10 mouse cellular contexts compared by ENCODE assay signal in the genomic region with DNA sequence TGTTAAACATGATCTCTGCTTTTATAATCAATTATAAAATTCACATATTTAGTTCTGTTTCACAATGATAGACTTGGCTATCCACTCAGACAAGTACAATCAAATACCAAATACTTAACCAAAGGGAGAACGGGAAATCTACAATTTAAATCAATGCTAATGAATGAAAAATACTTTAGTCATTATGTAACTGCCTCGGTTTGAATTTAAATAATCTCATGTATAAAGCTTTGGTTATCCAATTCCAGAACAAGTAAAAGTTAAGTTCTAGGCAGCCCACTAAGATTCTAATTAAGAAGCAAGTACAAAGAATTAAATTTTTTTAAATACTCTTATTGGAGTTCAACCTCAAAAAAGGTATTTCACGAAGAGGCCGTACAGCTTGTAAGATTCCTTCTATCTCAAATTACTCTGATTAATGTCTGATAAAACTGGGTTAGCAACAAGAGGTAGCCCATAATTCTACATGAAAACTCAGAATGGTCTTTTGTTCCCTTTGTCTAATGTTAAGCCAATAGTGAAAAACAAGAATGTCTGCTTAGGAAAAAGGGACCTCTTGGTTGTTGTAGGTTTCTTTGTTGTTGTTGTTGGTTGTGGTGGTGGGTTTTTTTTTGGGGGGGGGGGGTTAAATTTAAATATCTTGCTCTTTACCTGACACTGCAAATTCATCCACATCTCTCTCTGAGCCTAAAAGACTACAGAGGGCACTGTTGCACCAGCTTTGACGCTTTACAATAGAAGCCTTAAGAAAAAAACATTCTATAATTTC. TPM values are rescaled to one million over a fixed set of nuclear protein-coding genes. Genes with fewer than 3 reads are reported as not detected.
A peak's percentile ranks its signal among the peaks of the same experiment; 100 is the strongest.
DNase-seq lines count a peak whose midpoint lies in the region; ATAC-seq and TF ChIP-seq lines count a peak whose summit lies in the region.
"Had no signal": no experiment of that assay in that cellular context is flagged by ENCODE, and none has a peak within 500 bp of the region (broad histone marks: within the 10 kb centered on the region; RNA-seq: fewer than 3 reads in every experiment).

No protein-coding gene starts in this region.

- no peaks in the 10 kb centered on the region for H3K27me3 ChIP-seq in hindbrain, embryonic 14.5 days (ENCODE audit: control insufficient read depth, insufficient read depth, low read length)
- H3K27me3 ChIP-seq in midbrain, embryonic 12.5 days: no peaks in the 10 kb centered on the region
- H3K27me3 ChIP-seq: embryonic facial prominence, embryonic 12.5 days; stomach, embryonic 15.5 days had no signal

- 38% methylated on average over 5 of the region's 5 CpGs for WGBS in hindbrain, embryonic 14.5 days
- WGBS in midbrain, embryonic 12.5 days: 32% methylated on average over 5 of the region's 5 CpGs

- 0 out of 2 replicates have a peak, but pooled peaks have one; percentile 56 for ATAC-seq in common myeloid progenitor, adult 5-6 weeks (replicated peaks; ENCODE audit: low read depth, poor library complexity, severe bottlenecking)
- 0 out of 2 replicates have a peak, but pooled peaks have one; percentile 27 for ATAC-seq in hindbrain, embryonic 14.5 days (ENCODE audit: low FRiP score)
- peak; percentile 50 for ATAC-seq in midbrain, embryonic 12.5 days (ENCODE audit: low FRiP score, low read depth)

- peaks cover 4% of the 10 kb centered on the region; the same call in 1 of the 2 replicates for H3K4me1 ChIP-seq in hindbrain, embryonic 14.5 days (replicated peaks; ENCODE audit: control insufficient read depth, insufficient read depth, low read length)
- H3K4me1 ChIP-seq in midbrain, embryonic 12.5 days: peaks cover 9% of the 10 kb centered on the region; the same call in 1 of the 2 replicates
- H3K4me1 ChIP-seq: embryonic facial prominence, embryonic 12.5 days had no signal

- intact Hi-C loops in left cerebral cortex, adult 2 months (cut with DNase I): loop anchor here (5.0 to 10.0 kb wide), 4 partner anchors 883 to 1485 kb away; no protein-coding TSS in a partner anchor

- peak in 1 of 2 experiments; percentile 24 for DNase-seq in left cerebral cortex, adult 2 months (ENCODE audit: extremely low spot score in 1 of 2, low spot score in 2 of 2)
- DNase-seq in left cerebral cortex, adult 11 months (ENCODE audit: low spot score): no peak
- peak; percentile 79 for DNase-seq in hindbrain, embryonic 14.5 days (ENCODE audit: low spot score)
- DNase-seq in ovary, postnatal 14 days (ENCODE audit: low spot score): no peak
- DNase-seq in urinary bladder, postnatal 36 days (ENCODE audit: low spot score in 2 of 2): no peak

- H3K9ac ChIP-seq in hindbrain, embryonic 14.5 days: no peak overlapping the region
- H3K9ac ChIP-seq in midbrain, embryonic 12.5 days (replicated peaks): no peak overlapping the region
- H3K9ac ChIP-seq: embryonic facial prominence, embryonic 12.5 days; limb, embryonic 12.5 days; stomach, embryonic 15.5 days had no signal

- no peaks in the 10 kb centered on the region for H3K36me3 ChIP-seq in hindbrain, embryonic 14.5 days (replicated peaks; ENCODE audit: control insufficient read depth, insufficient read depth)
- H3K36me3 ChIP-seq in midbrain, embryonic 12.5 days: no peaks in the 10 kb centered on the region
- H3K36me3 ChIP-seq: embryonic facial prominence, embryonic 12.5 days; limb, embryonic 12.5 days; stomach, embryonic 15.5 days had no signal

- H3K9me3 ChIP-seq in hindbrain, embryonic 14.5 days (ENCODE audit: control insufficient read depth, low read length): no peaks in the 10 kb centered on the region
- no peaks in the 10 kb centered on the region for H3K9me3 ChIP-seq in midbrain, embryonic 12.5 days
- H3K9me3 ChIP-seq: embryonic facial prominence, embryonic 12.5 days; limb, embryonic 12.5 days; stomach, embryonic 15.5 days had no signal

- H3K4me2 ChIP-seq in hindbrain, embryonic 14.5 days (replicated peaks): peak overlapping the region; percentile 18; the same call in 1 of the 2 replicates
- H3K4me2 ChIP-seq in midbrain, embryonic 12.5 days (replicated peaks): 0 out of 2 replicates have a peak overlapping the region, but pooled peaks have one; percentile 7
- H3K4me2 ChIP-seq: embryonic facial prominence, embryonic 12.5 days; limb, embryonic 12.5 days had no signal

- peak; percentile 57 for TF ChIP-seq CTCF in left cerebral cortex, adult 2 months (IDR thresholded peaks at IDR 0.05)

- H3K4me3 ChIP-seq in left cerebral cortex, adult 2 months: peak overlapping the region; percentile 13; the same call in 1 of the 2 replicates
- no peak overlapping the region for H3K4me3 ChIP-seq in hindbrain, embryonic 14.5 days (replicated peaks; ENCODE audit: low read length)
- no peak overlapping the region for H3K4me3 ChIP-seq in midbrain, embryonic 12.5 days
- H3K4me3 ChIP-seq: embryonic facial prominence, embryonic 12.5 days; limb, embryonic 12.5 days; stomach, embryonic 15.5 days had no signal

- no peak overlapping the region for H3K27ac ChIP-seq in left cerebral cortex, adult 2 months
- peak overlapping the region; percentile 65; the same call in 1 of the 2 replicates for H3K27ac ChIP-seq in hindbrain, embryonic 14.5 days
- H3K27ac ChIP-seq in midbrain, embryonic 12.5 days (replicated peaks): no peak overlapping the region
- H3K27ac ChIP-seq: embryonic facial prominence, embryonic 12.5 days; limb, embryonic 12.5 days; stomach, embryonic 15.5 days had no signal

RNA-seq across cellular contexts. Expression of a gene that starts 32.8 kb away (rescaled TPM):
- total RNA-seq in left cerebral cortex, adult 2 months (2021): 10 to 100 TPM; 14.0 to 15.8 TPM
- total RNA-seq in common myeloid progenitor, adult 5-6 weeks (2017): 17.9 and 24.4 TPM in 2 replicates
- polyA plus RNA-seq in hindbrain, embryonic 14.5 days (2014; fragmentation: Nextera tagmentation; extraction: Ambion mirVana): 15.0 and 15.2 TPM in 2 replicates
- 17.3 and 18.3 TPM in 2 replicates for polyA plus RNA-seq in midbrain, embryonic 12.5 days (2016; fragmentation: Nextera tagmentation; extraction: Ambion mirVana)
